Mouse (Mus musculus): ENCODE measurements around the gene Serpina6. TPM values are rescaled to one million over a fixed set of nuclear protein-coding genes. Genes with fewer than 3 reads are reported as not detected.
"Not testable (repeated sequence)": the region's sequence is repeated elsewhere in the genome, so short reads cannot be mapped to it uniquely, and the experiment has no call there.

Gene Serpina6
- polyA plus RNA-seq (2017; shearing (Covaris generic)) = not detected

- ATAC-seq = no peak
Measured at GRCm38 (mm10) chr12:103656848-103657626, at the start of gene Serpina6. TSS of gene Serpina6 (minus strand) at chr12:103657212.

GRCm38 (mm10) chr12:103706113-103706512, 49.1 kb upstream of the Serpina6 start:
- ATAC-seq = no peak

DNA sequence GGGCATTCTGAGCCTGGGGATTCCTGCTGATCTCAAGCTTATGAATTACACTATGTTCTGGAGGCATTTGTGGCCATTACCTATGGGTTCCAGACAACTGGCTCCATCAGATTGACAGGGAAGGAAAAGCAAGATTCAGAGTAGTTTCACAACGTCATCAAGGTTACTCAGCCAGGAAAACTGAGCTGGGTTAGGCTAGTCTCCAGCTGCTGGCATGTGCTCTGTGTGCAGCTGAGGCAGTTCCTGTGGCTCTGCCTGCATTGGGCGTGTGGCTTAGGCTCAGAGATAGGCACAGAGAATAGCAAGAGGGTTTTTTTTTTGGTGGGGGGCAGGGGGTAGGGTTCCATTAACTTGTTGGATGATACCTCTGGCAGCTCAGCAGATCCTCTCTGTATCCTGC, 48.5 kb upstream of the Serpina6 start:
- no peak for ATAC-seq

- ATAC-seq = no peak
Measured at GRCm38 (mm10) chr12:103700144-103700750, 43.2 kb upstream of the Serpina6 start.

- no peak for ATAC-seq
Measured at GRCm38 (mm10) chr12:103695429-103695828, 38.4 kb upstream of the Serpina6 start, which contains the start of gene Serpina1f. TSS of gene Serpina1f (minus strand) at chr12:103695529.

GRCm38 (mm10) chr12:103688221-103688814, 31.3 kb upstream of the Serpina6 start:
- ATAC-seq = no peak

GRCm38 (mm10) chr12:103687021-103687420, 30.0 kb upstream of the Serpina6 start:
- no peak for ATAC-seq

DNA sequence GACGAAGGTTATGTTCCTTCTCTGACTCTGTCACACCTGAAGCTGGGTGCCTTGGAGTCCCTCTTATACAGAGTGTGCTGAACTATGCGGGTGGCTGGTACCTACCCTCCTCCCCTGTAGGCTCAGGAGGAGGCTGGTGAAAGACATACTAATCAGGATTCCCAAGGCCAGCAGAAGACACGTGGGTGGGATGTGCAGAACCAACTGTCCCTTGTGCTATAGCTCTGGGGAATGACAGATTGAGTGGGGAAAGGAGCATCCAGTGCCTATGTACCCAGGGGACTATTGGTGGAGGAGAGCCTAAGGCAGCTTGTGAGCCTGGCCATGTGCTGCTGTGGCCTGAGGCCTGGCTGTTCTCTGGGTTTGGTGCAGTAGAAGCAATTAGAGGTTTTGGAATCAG, 29.0 kb upstream of the Serpina6 start:
- ATAC-seq = no peak

GRCm38 (mm10) chr12:103685386-103685785, 28.4 kb upstream of the Serpina6 start:
- ATAC-seq = no peak

DNA sequence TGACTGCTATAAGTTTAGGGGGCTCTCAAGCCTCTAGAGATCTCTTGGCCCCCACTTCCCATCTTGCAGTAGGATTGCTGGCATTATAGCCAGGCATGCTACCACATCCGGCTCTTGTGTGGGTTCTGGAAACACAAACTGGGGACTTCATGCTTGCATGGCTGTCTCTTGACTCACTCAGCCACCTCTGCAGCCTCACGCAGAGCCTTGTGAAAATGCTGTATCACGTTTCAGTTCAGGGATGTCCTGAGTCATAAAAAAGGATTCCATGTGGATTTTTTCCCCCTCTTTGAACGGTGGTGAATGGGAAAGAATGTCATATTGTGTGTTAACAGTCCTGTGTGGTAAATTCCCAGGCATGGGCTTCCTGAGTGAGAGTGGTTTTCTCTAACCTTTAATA, 26.8 kb upstream of the Serpina6 start:
- ATAC-seq = no peak

- ATAC-seq = no peak
Measured at GRCm38 (mm10) chr12:103681739-103682138, 24.7 kb upstream of the Serpina6 start.

- no peak for ATAC-seq
Measured at GRCm38 (mm10) chr12:103681169-103681568, 24.2 kb upstream of the Serpina6 start.

GRCm38 (mm10) chr12:103679853-103680252, 22.8 kb upstream of the Serpina6 start:
- not testable (repeated sequence) for ATAC-seq

DNA sequence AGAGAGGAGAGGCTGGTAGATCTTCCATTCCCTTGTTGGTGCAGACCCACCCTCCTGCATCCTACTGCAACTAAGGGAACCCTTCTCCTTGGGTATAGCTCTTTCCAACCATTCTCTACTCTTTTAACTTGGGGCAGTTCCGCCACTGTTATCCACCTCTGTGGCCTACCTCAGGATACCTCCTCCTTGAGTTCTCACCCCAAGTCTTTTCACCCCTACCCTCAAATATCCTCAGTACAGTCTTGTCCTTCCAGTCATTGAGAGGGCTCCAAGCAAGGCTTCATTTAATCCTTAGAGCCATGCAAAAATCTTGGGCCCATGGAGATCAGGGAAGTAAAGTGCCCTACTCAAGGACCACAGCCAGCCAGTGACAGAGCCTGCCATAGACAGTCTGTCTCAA, 19.0 kb upstream of the Serpina6 start, which contains the start of gene Serpina16:
Serpina16 (minus strand) TSS at position 101 of the 400 bp plus-strand sequence.
- ATAC-seq = no peak

- no peak for ATAC-seq
Measured at GRCm38 (mm10) chr12:103673179-103673578, 16.2 kb upstream of the Serpina6 start.

GRCm38 (mm10) chr12:103671483-103671882, 14.5 kb upstream of the Serpina6 start:
- no peak for ATAC-seq

- no peak for ATAC-seq
Measured at GRCm38 (mm10) chr12:103670964-103671363, 14.0 kb upstream of the Serpina6 start.

DNA sequence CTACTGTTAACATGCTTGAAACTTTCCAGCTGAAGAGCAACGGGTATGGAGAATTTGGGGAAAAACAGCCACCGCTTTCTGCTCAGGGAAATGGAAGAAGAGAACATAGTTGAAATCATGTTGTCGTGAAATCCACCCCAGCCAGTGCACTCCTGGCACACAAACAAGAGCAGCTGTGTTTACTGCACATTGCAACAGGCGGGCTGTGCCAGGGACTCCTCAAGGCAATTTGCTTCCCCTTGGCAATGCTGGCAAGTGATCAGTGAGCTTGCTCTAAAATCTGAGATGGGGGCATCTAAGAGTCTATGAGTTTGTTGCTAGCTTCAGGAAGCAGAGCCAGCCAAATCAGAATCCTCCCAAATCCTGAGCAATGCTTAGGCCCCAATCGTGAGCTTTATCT, 13.3 kb upstream of the Serpina6 start:
- ATAC-seq = no peak

GRCm38 (mm10) chr12:103665286-103665685, 8.3 kb upstream of the Serpina6 start:
- no peak for ATAC-seq

- not testable (repeated sequence) for ATAC-seq
Measured at GRCm38 (mm10) chr12:103662053-103662452, 5.0 kb upstream of the Serpina6 start.

GRCm38 (mm10) chr12:103660076-103660475, 3.1 kb upstream of the Serpina6 start:
- ATAC-seq = no peak

DNA sequence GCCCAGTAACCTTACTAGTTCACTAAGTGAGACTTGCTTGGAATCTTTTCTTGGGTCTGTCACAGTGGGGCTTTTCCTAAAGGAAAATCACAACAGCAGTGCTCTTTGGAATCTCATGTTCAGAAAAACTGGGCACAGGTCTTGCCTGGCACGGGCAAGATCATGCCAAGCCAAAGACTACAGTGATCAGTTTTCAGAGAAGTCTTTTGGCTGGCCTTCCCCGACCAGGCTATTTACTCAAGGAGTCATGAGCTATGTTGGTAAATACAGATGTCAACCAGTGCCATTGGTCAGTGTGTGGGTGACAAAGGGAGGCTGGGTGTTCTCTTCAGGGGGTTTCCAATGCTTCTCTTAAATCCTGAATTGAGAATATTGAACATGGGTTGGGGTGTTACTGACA, 2.2 kb upstream of the Serpina6 start:
- ATAC-seq = no peak

GRCm38 (mm10) chr12:103657991-103658390, 979 bp upstream of the Serpina6 start:
- no peak for ATAC-seq
